Mouse (Mus musculus): Measurements from ENCODE around the gene Tipin.
"Not testable (repeated sequence)": the region's sequence is repeated elsewhere in the genome, so short reads cannot be mapped to it uniquely, and the experiment has no call there.

The Tipin gene

GRCm38 (mm10) chr9:64281105-64281780 is at the start of gene Tipin:
Tipin (plus strand) TSS chr9:64281581.
- in situ Hi-C loops (cut with MboI, MseI), result no loop called here

GRCm38 (mm10) chr9:64231674-64232073 is 49.7 kb upstream of the Tipin start:
- in situ Hi-C loops (cut with MboI, MseI), result no loop called here

DNA sequence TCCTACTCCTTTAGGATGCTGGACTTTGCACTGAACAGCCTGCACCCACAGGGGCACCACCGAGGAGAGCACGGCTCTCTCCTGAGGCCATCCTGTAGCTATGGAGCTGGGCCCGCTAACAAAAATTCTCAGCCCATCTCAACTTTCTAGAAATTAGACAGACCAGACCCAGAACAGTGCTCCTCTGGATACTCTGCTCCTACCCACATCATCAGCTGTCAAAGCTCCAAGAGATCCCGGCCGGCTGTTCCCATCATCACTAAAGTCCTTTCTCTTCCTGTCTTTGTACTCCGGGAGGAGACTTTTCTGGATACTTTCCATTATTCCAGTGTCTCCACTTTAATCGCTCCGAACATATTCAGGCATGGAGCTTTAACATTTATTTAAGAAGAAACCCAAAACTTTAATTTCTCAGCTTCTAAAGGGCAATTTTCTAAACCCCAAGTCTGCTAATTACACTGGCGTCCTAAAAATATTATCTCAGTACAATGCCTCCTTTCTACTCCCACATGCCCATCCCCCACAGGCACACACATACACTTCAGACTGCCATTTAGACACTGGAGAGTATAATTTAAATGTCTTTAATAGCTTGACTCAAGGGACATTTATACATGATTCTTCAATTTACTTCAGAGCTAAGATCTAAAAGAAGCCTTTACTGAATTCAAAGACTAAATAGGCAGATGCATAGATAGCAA is 49.0 kb upstream of the Tipin start:
- in situ Hi-C loops (cut with MboI, MseI), result no loop called here

GRCm38 (mm10) chr9:64233656-64234055 is 47.7 kb upstream of the Tipin start:
- in situ Hi-C loops (cut with MboI, MseI), result no loop called here

- in situ Hi-C loops (cut with MboI, MseI), result no loop called here
Observed at GRCm38 (mm10) chr9:64234768-64235435, 46.5 kb upstream of the Tipin start, which contains the start of gene Uchl4. Uchl4 (plus strand) TSS chr9:64235201.

GRCm38 (mm10) chr9:64236056-64236455 is 45.3 kb upstream of the Tipin start:
- in situ Hi-C loops (cut with MboI, MseI), result no loop called here

DNA sequence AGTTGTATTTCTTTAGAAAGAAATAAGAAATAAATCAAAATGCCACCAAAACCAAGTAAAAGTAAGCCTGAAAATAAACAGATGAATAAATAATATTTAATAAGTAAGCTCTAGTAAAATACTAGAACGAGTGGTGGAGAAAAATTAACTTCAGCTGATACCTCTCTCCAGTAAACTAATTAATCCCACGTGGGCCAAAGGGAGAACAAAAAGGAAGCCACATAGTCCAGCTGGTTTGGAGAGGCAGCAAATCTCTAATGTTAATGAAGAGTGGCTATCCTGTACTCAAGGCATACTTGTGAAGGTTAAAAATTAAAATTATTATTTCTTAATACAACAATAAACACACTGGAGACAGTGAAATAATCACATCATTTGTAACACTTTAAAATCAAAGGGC is 41.3 kb upstream of the Tipin start:
- in situ Hi-C loops (cut with MboI, MseI), result no loop called here

- in situ Hi-C loops (cut with MboI, MseI), result no loop called here
Observed at GRCm38 (mm10) chr9:64240681-64241080, 40.7 kb upstream of the Tipin start.

DNA sequence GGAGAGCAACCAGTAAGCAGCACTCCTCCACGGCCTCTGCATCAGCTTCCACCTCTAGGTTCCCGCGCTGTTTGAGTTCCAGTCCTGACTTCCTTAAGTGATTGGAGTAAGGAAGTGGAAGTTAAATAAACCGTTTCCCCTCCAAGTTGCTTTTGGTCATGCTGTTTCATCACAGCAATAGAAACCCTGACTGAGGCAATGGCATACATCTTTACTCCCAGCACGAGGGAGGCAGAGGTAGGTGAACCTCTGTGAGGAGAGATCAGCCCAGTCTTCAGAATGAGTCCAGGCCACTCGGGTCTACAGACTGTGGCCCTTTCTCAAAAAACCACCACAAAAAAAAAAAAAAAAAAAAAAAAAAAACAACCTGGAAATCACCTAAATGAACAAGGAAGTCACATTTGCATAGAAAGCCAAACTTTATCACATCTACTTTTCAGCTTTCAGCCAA is 39.0 kb upstream of the Tipin start:
- in situ Hi-C loops (cut with MboI, MseI), result no loop called here

DNA sequence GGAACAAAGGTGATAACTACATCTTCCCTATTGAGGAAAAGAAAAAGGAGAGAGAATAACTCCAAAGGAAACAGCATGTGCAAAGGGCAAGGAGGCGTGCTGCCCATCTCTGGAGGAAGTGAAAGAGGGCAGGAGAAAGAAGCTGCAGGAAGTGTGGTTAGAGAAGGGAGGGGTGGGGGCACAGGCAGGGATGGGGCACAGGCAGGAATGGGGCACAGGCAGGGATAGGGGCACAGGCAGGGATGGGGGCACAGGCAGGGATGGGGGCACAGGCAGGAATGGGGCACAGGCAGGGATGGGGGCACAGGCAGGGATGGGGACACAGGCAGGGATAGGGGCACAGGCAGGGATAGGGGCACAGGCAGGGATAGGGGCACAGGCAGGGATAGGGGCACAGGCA is 32.0 kb upstream of the Tipin start:
- in situ Hi-C loops (cut with MboI, MseI), result no loop called here

GRCm38 (mm10) chr9:64250111-64250730 is 31.2 kb upstream of the Tipin start:
- in situ Hi-C loops (cut with MboI, MseI), result no loop called here

- in situ Hi-C loops (cut with MboI, MseI), result no loop called here
Observed at GRCm38 (mm10) chr9:64252591-64253020, 28.8 kb upstream of the Tipin start.

GRCm38 (mm10) chr9:64253021-64253904 is 28.1 kb upstream of the Tipin start, which contains the start of gene Map2k1:
Map2k1 (minus strand) TSS chr9:64253631.
- in situ Hi-C loops (cut with MboI, MseI), result no loop called here

GRCm38 (mm10) chr9:64255422-64255821 is 26.0 kb upstream of the Tipin start:
- in situ Hi-C loops (cut with MboI, MseI), result no loop called here

DNA sequence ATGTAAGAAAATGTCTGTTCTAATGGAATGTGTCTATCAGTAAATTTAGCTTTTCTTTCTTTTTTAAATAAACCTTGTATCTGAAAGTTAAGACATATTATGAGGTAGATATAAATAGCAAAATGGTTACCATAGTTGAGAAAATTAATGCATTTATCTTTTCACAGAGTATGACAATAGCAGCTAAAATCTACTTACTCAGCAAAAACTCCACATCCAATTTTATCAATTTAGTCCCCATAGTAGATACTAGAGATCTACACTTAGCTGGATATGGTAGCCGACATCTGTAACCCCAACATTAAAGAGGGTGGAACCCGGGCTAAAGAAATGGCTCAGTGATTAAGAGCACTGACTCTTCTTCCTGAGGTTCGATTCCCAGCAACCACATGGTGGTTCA is 25.2 kb upstream of the Tipin start:
- in situ Hi-C loops (cut with MboI, MseI), result no loop called here

DNA sequence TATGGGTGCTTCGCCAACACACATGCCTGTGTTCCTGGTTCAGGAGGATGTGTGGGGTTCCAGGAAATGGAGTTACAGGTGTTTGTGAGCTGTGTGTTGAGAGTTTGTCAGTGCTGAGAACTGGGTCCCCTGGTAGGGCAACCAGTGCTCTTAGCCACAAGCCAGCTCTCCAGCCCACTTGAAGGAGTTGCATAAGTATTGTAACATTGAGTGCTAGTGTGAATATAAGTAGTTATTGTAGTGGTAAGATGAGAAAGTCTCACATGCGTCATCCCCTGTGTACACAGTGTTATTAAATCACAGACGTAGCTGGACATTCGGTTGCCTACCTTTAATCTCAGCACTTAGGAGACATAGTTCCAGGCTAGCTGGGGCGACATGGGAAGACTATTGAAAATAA is 21.5 kb upstream of the Tipin start:
- in situ Hi-C loops (cut with MboI, MseI), result no loop called here

DNA sequence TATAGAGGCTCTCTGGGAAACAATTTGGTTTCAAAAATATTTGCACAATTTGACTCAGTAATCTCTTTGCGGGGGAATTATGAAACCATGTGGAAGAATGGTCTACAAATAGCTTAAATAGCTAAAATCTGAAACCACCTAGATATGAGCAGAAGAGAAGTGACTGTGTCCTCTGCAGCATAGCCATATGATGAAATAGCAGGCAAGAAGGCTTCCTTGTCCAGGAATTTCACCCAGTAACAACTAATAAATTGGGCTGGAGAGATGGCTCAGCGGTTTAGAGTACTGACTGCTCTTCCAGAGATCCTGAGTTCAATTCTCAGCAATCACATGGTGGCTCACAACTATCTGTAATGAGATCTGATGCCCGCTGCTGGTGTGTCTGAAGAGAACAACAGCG is 20.4 kb upstream of the Tipin start:
- in situ Hi-C loops (cut with MboI, MseI), result no loop called here

GRCm38 (mm10) chr9:64264813-64265212 is 16.6 kb upstream of the Tipin start:
- in situ Hi-C loops (cut with MboI, MseI), result no loop called here

GRCm38 (mm10) chr9:64267231-64267630 is 14.2 kb upstream of the Tipin start:
- in situ Hi-C loops (cut with MboI, MseI), result no loop called here

DNA sequence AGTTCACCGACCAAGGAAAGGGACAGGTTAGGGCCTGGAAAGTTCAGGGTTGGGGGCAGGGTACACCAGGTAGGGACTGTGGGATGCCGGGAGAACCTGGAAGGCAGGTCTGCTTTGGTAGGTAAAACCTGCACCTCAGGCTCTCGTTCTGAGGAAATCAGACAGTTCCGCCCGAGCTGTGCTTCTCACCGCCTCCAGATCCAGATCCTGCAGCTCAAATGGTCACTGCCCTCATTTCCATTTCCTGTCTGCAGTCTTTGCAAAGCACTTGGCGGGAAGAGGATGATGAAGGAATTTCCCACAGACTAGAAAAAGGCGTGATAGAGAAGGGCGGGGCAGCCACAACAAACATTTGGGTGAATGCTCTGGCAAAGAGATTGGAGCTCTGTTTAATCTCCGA is 13.2 kb upstream of the Tipin start:
- in situ Hi-C loops (cut with MboI, MseI), result no loop called here

DNA sequence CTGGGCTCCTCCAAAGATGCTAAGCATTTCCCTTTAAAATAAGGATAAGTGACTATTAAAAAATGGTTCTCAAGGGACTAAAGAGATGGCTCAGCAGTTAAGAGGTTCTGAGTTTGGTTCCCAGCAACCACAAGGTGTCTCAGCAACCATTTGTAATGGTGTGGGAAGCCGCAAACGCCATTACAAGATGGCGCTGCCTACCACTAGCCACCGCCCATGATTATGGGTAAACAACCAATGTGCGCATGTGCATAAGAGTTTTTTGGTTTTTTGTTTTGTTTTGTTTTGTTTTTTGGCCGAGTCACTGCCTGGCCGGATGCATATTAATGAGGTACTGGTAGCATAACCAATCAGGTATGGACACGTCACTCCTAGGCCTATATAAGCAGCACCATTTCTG is 12.5 kb upstream of the Tipin start:
- in situ Hi-C loops (cut with MboI, MseI), result not testable (repeated sequence)

All from T-helper 1 cell (primary cell).